Mouse (Mus musculus): ENCODE results near the gene 4930404H24Rik.

DNA sequence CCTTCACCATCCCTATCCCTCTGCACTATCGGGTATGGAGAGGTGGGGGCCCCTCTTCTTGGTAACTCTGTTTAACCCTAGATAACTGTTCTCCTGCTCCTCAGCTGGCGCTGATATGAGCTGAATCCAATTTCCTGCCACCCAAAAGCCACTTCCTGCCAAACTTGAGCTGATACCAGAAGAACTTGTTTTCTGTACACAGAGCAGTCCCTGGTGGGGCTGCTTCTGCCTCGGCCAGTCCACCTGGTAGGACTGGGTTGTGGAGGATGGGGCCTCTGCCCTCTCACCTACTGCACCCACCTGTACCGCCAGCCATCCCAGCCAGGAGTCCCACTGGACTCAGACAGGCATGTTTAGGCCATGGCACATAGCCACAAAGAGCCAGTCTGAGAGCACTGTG lies 3.2 kb downstream of the 4930404H24Rik start:
- TF ChIP-seq ZNF384 (IDR thresholded peaks at IDR 0.05; ENCODE audit: low read depth, low read length): no peak
- no peak for TF ChIP-seq HCFC1 (IDR thresholded peaks at IDR 0.05; ENCODE audit: borderline replicate concordance, insufficient read depth, low read length)
- no peak for TF ChIP-seq CHD2 (IDR thresholded peaks at IDR 0.05; ENCODE audit: low read depth, low read length)
- TF ChIP-seq MAFK (IDR thresholded peaks at IDR 0.05; ENCODE audit: insufficient read depth, low read depth, low read length): no peak
